Mouse (Mus musculus) megakaryocyte, adult 5-6 weeks (primary cell): ENCODE measurements around the gene Slc25a3. TPM values are rescaled to one million over a fixed set of nuclear protein-coding genes. Genes with fewer than 3 reads are reported as not detected.

Experiments
- ATAC-seq: 2 replicates; pipeline ENCODE4 v1.8.0; 2016; ENCODE audit warnings: mild to moderate bottlenecking, inconsistent platforms; ENCODE audit not compliant: poor library complexity, severe bottlenecking
- total RNA-seq, 2 experiments: library from RNA; stranded (forward) in 1 of 2; stranded (reverse) in 1 of 2; fragments of 153-499, 151-499 nt in 1 of 2; fragments of 221-1000, 200-1000 nt in 1 of 2; gene quantifications; 2 replicates each; pipeline versions ENCODE4 v1.2.3 to v1.2.4; 2015 to 2017

Gene Slc25a3
- total RNA-seq, 2 experiments from 2014 or later: 143 to 461 TPM

DNA sequence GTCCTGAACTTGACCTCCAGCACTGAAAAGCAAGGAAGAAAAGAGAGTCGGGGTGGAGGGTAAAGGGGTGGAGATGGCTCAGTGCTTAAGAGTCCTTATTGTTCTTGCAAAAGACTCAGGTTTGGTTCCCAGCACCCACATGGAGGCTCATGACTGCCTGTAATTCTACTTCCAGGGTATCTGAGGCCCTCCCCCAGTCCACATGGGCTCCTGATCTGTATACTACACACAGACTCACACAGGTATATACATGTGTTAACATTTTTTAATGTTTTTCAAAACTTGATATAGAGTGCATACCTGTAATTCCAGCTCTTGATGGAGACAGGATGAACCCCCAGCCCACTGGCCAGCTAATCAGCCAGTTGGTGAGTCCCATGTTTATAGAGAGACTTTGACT, 23.8 kb downstream of the Slc25a3 start:
- ATAC-seq: no peak

DNA sequence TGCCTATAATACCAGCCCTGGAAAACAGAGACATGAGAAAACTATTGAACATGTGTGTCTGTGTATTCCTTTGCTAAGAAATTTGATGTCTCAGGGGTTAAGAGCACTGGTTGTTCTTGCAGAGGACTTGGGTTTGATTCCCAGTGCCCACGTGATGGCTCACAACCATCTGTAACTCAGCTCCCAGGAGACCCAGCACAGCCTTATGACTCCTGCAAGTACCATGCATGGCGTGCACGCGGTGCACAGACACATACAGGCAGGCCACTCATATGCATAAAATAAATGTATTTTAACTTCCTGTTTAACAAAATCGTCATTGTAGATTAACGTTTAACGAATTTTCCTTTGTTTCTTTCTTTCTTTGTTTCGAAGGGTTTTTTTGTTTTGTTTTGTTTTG, 25.8 kb downstream of the Slc25a3 start:
- ATAC-seq: no peak

DNA sequence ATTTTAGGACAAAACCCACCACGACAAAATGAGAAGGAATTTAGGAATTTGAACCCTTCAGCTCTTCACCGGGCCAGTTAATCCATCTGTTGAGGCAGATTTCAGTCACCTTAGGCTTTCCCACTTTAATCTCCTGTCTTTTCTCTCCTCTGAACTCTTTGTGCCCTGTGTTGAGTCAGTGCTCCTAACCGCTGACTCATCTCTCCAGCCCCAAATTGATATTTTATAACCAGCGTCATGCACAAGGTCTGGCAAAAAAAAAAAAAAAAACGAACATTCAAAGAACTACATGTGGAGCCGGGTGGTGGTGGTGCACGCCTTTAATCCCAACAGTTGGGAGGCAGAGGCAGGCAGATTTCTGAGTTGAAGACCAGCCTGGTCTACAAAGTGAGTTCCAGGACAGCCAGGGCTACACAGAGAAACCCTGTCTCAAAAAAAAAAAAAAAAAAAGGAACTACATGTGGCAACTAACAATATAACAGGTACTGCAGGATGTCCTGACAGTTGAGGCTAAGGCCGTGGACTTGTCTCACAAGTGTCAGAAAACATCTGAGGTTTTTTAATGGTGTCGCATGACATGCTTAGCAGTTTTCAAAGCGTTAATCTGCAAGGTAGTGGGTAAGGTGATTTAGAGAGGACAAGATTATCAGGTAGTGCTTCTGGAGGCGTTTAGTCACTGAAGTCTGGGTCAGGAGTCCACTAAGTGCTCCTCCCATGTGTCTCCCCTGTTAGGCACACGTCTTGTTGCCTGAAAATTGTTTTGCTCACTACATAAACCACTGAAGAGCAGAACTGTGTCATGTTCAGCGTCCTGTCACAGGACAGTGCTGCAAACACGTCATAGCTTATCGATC, 29.4 kb downstream of the Slc25a3 start:
- ATAC-seq: no peak; the same call in 1 of the 2 replicates

DNA sequence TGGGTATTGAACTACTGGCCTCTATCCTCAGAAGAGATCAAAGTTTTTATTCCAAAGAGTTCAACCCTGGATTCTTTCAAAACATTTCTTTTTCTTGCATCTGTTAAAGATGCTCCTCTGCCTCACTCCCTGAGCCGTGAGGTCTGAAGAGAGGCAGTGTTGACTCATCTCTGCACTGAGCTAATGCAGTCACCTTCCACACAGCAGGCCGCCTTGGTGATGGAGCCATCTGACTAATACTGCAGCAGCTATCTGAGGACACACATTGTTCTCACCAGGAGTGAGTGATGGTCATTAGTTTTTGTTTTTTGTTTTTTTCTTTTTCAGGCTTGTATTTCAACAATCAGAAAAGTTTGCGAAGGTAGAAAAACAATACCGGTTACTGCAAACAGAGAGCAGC, 31.0 kb downstream of the Slc25a3 start:
- ATAC-seq: no peak

DNA sequence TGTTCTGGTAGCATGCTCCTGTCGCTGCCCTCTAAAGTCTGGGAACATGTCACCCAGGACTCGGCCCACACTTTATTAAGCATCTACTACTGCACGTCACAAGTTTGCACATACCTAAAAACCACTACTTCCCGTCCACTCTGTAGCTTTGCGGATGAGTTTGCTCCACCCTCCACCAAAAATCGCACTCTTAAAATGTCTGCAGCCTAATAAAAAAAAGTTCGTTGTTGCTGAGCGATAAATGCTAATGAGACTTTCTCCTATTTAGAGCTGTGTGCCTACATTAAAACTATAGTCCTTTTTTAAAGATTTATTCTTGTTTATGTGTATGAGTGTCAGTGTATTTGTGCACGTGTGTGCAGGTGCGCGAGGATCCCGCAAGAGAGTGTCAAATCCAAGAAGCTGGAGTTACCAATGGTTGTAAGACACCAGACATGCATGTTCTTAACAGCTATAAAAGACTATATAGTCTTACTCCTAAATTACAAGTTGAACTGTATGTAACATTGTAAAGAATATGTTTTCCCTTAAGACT, 40.4 kb downstream of the Slc25a3 start:
- ATAC-seq: peak; percentile 49

DNA sequence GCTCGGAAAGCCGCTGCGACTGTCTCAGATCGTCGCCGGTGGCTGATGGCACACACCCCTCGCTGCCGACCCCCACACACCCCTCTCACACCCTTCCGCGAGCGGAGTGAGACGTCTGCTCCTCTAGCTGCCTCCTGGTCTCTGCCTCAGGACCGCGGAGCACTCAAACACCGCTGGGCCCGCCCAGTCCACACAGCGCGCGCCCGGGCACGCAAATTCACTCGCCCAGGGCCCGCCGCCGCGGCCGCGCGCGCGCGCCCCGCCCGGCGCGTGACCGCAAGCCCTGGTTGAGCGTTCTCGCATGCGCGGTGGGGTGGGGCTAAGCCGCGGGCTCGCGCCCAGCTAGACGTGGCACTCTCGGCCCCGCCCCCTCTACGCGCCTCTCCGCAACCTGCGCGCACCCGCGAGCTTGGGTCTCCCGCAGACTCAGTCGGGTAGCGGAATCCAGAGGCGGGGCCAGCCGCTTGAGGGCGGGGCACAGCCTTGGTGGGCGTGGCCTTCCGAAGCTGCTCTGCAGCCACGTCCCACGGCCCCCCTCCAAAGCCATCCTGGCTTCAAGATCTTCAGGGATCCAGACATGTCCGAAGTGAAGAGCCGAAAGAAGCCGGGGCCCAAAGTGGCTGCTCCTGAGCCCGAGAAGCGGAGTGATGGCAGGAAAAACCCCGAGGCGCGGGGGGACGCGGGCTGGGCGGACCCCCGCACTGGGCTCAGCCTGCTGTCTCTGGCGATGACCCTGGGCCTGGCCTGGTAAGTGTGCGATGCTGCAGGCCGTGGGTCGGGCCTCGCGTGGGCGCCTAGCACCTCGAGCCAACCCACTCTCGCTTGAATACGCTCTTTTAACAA, 41.1 kb downstream of the Slc25a3 start, which contains the start of the genes Apaf1 and Ikbip:
Gene Apaf1 (minus strand): TSS at position 221 of the 843 bp plus-strand sequence.
Gene Ikbip (plus strand): TSS at position 391 of the 843 bp plus-strand sequence.
- ATAC-seq: peak; percentile 91

DNA sequence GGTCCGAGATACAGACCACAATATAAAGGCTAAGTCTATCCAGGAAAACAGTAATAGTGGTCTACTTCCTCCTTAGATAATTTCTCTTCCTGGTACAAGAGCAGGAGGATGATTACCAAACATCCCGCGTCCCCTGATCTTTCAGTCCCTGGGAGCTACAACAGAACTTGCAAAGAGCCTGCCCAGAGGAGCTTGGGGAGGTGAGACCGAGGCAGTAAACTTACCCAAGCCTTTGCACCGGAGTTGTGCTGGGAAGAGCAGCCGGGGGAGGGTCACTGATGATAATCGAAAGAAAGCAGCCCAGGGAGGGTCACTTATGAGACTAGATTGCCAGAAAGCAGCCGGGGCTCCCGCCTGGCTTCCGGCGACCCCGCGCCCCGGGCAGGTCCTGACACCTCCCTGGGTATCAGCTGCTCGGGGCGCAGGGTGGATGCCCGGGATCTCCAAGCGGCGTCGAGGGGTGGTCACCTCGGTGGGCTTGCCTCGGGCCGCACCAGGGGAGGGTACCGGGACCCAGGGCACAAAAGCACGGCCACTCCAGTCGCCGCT, 41.8 kb downstream of the Slc25a3 start:
- ATAC-seq: peak; percentile 30

DNA sequence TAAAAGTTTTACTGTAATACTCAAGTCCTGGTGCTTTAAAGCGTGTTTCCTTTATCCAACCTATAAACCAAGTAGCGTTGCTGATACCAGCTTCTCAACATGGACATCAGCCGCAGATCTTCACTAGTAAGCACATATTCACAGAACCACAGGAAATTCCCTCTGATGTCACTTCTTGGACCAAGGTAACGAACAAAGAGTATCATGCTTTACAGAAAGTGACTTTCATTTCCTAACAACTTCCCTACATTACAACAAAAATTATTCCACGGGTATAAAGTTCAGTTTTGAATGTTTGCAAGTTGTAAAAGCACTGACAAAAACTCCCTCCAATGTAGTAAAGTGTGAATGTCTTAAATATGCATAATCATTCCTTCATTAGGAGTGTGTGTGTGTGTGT, 43.3 kb downstream of the Slc25a3 start:
- ATAC-seq: no peak

DNA sequence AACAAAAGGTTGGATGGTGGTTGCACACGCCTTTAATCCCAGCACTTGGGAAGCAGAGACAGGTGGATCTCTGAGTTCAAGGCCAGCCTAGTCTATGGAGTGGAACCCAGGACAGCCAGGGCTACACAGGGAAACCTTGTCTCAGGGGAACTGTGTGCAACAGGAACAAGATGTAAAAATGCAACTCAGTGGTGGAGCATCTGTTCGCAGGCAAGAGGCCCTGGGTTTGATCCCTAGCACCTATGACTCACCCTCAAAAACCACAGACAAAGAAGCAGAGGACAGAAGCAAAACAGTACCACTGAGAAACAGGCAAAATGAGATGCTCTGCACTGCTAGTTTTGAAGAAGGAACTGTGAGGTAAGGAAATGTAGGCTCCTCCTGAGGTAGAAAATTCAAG, 47.2 kb downstream of the Slc25a3 start:
- 0 out of 2 replicates have a peak, but pooled peaks have one; percentile 40 for ATAC-seq

DNA sequence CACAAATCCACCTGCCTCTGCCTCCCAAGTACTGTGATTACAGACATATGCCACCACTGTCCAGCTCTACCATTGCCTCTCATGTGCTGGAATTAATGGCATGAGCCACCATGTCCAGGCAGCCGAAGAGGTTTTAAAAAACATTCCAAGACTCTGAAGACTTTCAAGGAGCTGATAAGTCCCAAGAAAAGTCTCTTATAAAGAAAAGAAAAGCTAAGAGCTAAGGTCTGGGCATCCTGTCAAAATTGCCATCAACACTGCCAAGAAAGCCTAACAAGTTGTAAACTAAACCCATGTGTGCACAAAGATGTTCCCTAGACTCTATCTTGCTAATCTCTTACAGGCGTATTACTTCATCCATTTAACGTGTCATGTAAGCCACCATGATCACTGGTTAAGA, 50.5 kb downstream of the Slc25a3 start:
- no peak for ATAC-seq

DNA sequence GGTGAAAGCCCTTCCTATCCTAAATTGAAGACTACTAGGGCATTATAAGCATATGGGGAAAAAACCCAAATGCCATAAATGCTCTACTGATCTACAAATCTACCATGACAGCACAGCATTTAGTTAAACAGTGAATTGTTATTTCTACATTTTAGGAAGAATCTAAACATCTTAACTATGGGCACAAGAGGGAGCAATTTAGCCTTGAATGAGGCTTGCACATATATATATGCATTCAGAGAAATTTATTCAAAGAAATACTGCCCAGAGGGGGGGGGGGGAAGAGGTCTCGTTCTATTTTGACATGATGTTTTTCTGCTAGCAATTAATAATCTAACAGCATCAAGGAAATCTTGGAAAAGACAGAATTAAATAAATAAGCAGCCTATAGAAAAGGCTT, 52.1 kb downstream of the Slc25a3 start:
- ATAC-seq: 0 out of 2 replicates have a peak, but pooled peaks have one; percentile 33

Other genes with a start within 250 kb of the Slc25a3 start
- 139 and 147 TPM in 2 replicates for gene Apaf1, start 41.3 kb downstream of the Slc25a3 start, total RNA-seq (2015)
- 70.8 and 73.6 TPM in 2 replicates for gene Apaf1, start 41.3 kb downstream of the Slc25a3 start, total RNA-seq (2017)
- gene Ikbip, start 41.1 kb downstream of the Slc25a3 start, total RNA-seq (2015): 8.1 and 15.4 TPM in 2 replicates
- 15.0 and 26.5 TPM in 2 replicates for gene Ikbip, start 41.1 kb downstream of the Slc25a3 start, total RNA-seq (2017)
- 559 and 619 TPM in 2 replicates for gene Tmpo, start 57.3 kb upstream of the Slc25a3 start, total RNA-seq (2015)
- gene Tmpo, start 57.3 kb upstream of the Slc25a3 start, total RNA-seq (2017): 895 and 963 TPM in 2 replicates